Mouse (Mus musculus) c-Kit-negative CD71-positive TER-119-positive erythroid progenitor cells, embryonic 14.5 days (primary cell): ENCODE results near the gene Tmem231.
"Not testable (repeated sequence)": the region's sequence is repeated elsewhere in the genome, so short reads cannot be mapped to it uniquely, and the experiment has no call there.

Source experiments
- DNase-seq: peaks from one replicate; pipeline ENCODE4 v3.0.0-alpha.2; 2013; ENCODE audit warnings: low read depth, low spot score

Tmem231 gene

GRCm38 (mm10) chr8:111947954-111948353 is 14.3 kb upstream of the Tmem231 start:
- no peak for DNase-seq

- no peak for DNase-seq
Observed at GRCm38 (mm10) chr8:111947144-111947543, 13.5 kb upstream of the Tmem231 start.

- DNase-seq = no peak
Observed at GRCm38 (mm10) chr8:111943544-111943943, 9.9 kb upstream of the Tmem231 start.

GRCm38 (mm10) chr8:111941101-111941454 is 7.4 kb upstream of the Tmem231 start:
- no peak for DNase-seq

GRCm38 (mm10) chr8:111940171-111941100 is 6.8 kb upstream of the Tmem231 start, which contains the start of gene Gabarapl2:
TSS of gene Gabarapl2 (plus strand) at chr8:111940703.
- DNase-seq = peak; percentile 96

- DNase-seq = peak; percentile 77
Observed at GRCm38 (mm10) chr8:111939516-111940142, 5.9 kb upstream of the Tmem231 start.

- not testable (repeated sequence) for DNase-seq
Observed at GRCm38 (mm10) chr8:111938076-111938985, 4.7 kb upstream of the Tmem231 start.

GRCm38 (mm10) chr8:111937184-111937583 is 3.5 kb upstream of the Tmem231 start:
- DNase-seq = no peak

- no peak for DNase-seq
Observed at GRCm38 (mm10) chr8:111934201-111934600, 520 bp upstream of the Tmem231 start.

- DNase-seq = peak; percentile 69
Observed at GRCm38 (mm10) chr8:111932580-111933336, 923 bp downstream of the Tmem231 start.

GRCm38 (mm10) chr8:111931721-111932120 is 2.0 kb downstream of the Tmem231 start:
- no peak for DNase-seq

GRCm38 (mm10) chr8:111929648-111930344 is 3.9 kb downstream of the Tmem231 start:
- peak; percentile 80 for DNase-seq

GRCm38 (mm10) chr8:111924976-111925375 is 8.7 kb downstream of the Tmem231 start:
- DNase-seq = no peak

GRCm38 (mm10) chr8:111923383-111923804 is 10.3 kb downstream of the Tmem231 start:
- DNase-seq = no peak

GRCm38 (mm10) chr8:111920971-111921370 is 12.7 kb downstream of the Tmem231 start:
- DNase-seq = no peak

- no peak for DNase-seq
Observed at GRCm38 (mm10) chr8:111919663-111920062, 14.0 kb downstream of the Tmem231 start.

- DNase-seq = no peak
Observed at GRCm38 (mm10) chr8:111912860-111913432, 20.7 kb downstream of the Tmem231 start.

- no peak for DNase-seq
Observed at GRCm38 (mm10) chr8:111911572-111911971, 22.1 kb downstream of the Tmem231 start.

- DNase-seq = no peak
Observed at GRCm38 (mm10) chr8:111909621-111910450, 23.8 kb downstream of the Tmem231 start, which contains the start of gene Chst5. TSS of gene Chst5 (minus strand) at chr8:111910447.
